Mouse (Mus musculus) embryonic fibroblast, embryonic 13.5 days (primary cell): ENCODE measurements around the gene Tubg2.

Experiments
- CTCF ChIP-seq: IDR thresholded peaks from 2 replicates; pipeline ENCODE4 v1.5.1; 2011; ENCODE audit warnings: mild to moderate bottlenecking, control low read depth, low read length, moderate library complexity, borderline replicate concordance; ENCODE audit not compliant: insufficient read depth
- POLR2A ChIP-seq: IDR thresholded peaks from 2 replicates; pipeline ENCODE4 v1.6.1; 2011; ENCODE audit warnings: low read depth, mild to moderate bottlenecking, control low read depth, low read length, moderate library complexity

DNA sequence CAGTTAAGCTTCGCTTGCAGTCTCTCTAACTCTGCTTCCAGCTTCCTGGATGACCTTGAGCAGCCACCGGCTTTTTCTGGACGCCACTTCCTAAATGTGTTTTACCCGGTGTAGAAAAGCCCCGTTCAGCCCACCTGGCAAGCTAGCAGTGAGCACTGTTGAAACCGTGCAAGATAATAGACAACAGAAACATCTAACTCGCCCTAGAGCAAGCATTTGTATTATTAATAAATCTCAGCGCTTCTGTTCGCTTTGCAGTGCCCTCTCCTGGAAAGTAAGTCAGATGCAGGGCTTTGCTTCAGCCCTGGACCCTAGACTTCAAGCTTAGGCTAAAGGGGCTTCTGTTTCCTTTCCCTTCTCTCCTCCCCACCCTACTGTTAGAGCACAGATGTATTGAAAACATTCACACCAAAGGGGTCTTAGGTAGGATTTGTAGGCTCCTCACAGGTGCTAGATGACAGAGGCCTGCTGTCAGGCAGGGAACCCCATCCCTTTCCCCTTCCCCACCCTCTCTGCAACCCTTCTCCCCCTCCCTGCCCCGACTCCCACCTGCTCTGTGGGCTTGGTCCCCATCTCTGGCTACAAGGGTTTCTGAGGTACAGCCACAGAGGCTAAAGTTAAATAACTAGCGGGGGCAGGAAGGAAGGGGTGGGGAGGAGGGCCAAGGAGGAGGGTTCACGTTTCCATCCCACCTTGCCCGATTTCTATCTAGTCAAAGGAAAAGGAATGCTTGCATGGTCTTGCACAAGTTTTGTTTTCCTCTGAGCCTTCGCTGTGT is 19.3 kb downstream of the Tubg2 start, which contains the start of gene Ccr10:
- TF ChIP-seq POLR2A (no peak), CTCF (no peak)
